Comparison of ENCODE assay signal across 8 mouse cellular contexts in genomic region chr11:5062326-5062725, GRCm38 (mm10). TPM values are rescaled to one million over a fixed set of nuclear protein-coding genes. Genes with fewer than 3 reads are reported as not detected.
DNase-seq lines count a peak whose midpoint lies in the region; ATAC-seq and TF ChIP-seq lines count a peak whose summit lies in the region.

No protein-coding gene starts in this region.

- H3K27me3 ChIP-seq in embryonic facial prominence, embryonic 15.5 days, result peaks cover 66% of the 10 kb centered on the region
- H3K27me3 ChIP-seq in limb, embryonic 11.5 days (ENCODE audit: control insufficient read depth, insufficient read depth, low read length), result peaks cover 73% of the 10 kb centered on the region

- H3K9me3 ChIP-seq in embryonic facial prominence, embryonic 15.5 days (replicated peaks), result no peaks in the 10 kb centered on the region
- no peaks in the 10 kb centered on the region for H3K9me3 ChIP-seq in limb, embryonic 11.5 days (ENCODE audit: control insufficient read depth, low read length)

- peak overlapping the region; percentile 92 for H3K4me3 ChIP-seq in layer of hippocampus, adult 2 months
- peak overlapping the region; percentile 33 for H3K4me3 ChIP-seq in embryonic facial prominence, embryonic 15.5 days (replicated peaks)
- peak overlapping the region; percentile 29 for H3K4me3 ChIP-seq in limb, embryonic 11.5 days (ENCODE audit: low read depth, low read length)
- H3K4me3 ChIP-seq in olfactory bulb, adult 2 months (ENCODE audit: insufficient read depth, low read depth, low read length), result peak overlapping the region; percentile 41

- no peak for ATAC-seq in embryonic facial prominence, embryonic 15.5 days (ENCODE audit: insufficient number of reproducible peaks, low FRiP score, low TSS enrichment, low read depth)
- no peak for ATAC-seq in limb, embryonic 11.5 days (ENCODE audit: insufficient number of reproducible peaks, low FRiP score, low TSS enrichment, low read depth)

- H3K4me2 ChIP-seq in embryonic facial prominence, embryonic 15.5 days (replicated peaks), result peak overlapping the region; percentile 75
- H3K4me2 ChIP-seq in limb, embryonic 11.5 days (ENCODE audit: low read depth, severe bottlenecking), result peak overlapping the region; percentile 80

- no peak for TF ChIP-seq POLR2A in olfactory bulb, adult 2 months (IDR thresholded peaks at IDR 0.05; ENCODE audit: insufficient read depth, low read depth, low read length)

- TF ChIP-seq CTCF in layer of hippocampus, adult 2 months (conservative IDR thresholded peaks at IDR 0.05), result no peak
- no peak for TF ChIP-seq CTCF in olfactory bulb, adult 2 months (IDR thresholded peaks at IDR 0.05; ENCODE audit: insufficient read depth, low read depth, low read length)

- intact Hi-C loops in left cerebral cortex, postnatal 36 days (cut with DNase I), result loop anchor here (2.0 kb wide), 1 partner anchor 48 kb away; no protein-coding TSS in a partner anchor

- peaks cover 69% of the 10 kb centered on the region for H3K4me1 ChIP-seq in embryonic facial prominence, embryonic 15.5 days
- H3K4me1 ChIP-seq in limb, embryonic 11.5 days (ENCODE audit: control insufficient read depth, insufficient read depth, low read length), result peaks cover 47% of the 10 kb centered on the region
- H3K4me1 ChIP-seq in olfactory bulb, adult 2 months (ENCODE audit: control insufficient read depth, insufficient read depth, low read length), result peaks cover 64% of the 10 kb centered on the region

- H3K9ac ChIP-seq in embryonic facial prominence, embryonic 15.5 days, result 0 out of 2 replicates have a peak overlapping the region, but pooled peaks have one; percentile 1
- H3K9ac ChIP-seq in limb, embryonic 11.5 days (ENCODE audit: low read length), result 0 out of 2 replicates have a peak overlapping the region, but pooled peaks have one; percentile 13

- no peak for DNase-seq in layer of hippocampus, adult 2 months (ENCODE audit: low spot score in 2 of 2)
- no peak for DNase-seq in layer of hippocampus, postnatal 36 days
- no peak for DNase-seq in limb, embryonic 11.5 days (ENCODE audit: low spot score)
- DNase-seq in left cerebral cortex, postnatal 36 days (ENCODE audit: low spot score in 2 of 2), result no peak
- DNase-seq in frontal cortex, adult 2 months (ENCODE audit: extremely low spot score in 1 of 2, low spot score in 1 of 2), result no peak
- DNase-seq in thymus, postnatal 36 days, result no peak

- WGBS in embryonic facial prominence, embryonic 15.5 days, result 25% methylated on average over 13 of the region's 13 CpGs
- 12% methylated on average over 13 of the region's 13 CpGs for WGBS in limb, embryonic 11.5 days
- WGBS in olfactory bulb, adult 2 months, result 35% methylated on average over 13 of the region's 13 CpGs

- peak overlapping the region; percentile 93 for H3K27ac ChIP-seq in layer of hippocampus, adult 2 months
- H3K27ac ChIP-seq in embryonic facial prominence, embryonic 15.5 days (replicated peaks), result no peak overlapping the region
- H3K27ac ChIP-seq in limb, embryonic 11.5 days (replicated peaks; ENCODE audit: low read depth, low read length), result no peak overlapping the region
- H3K27ac ChIP-seq in olfactory bulb, adult 2 months (ENCODE audit: insufficient read depth, low read depth, low read length), result peak overlapping the region; percentile 75

- no peaks in the 10 kb centered on the region for H3K36me3 ChIP-seq in embryonic facial prominence, embryonic 15.5 days
- no peaks in the 10 kb centered on the region for H3K36me3 ChIP-seq in limb, embryonic 11.5 days (ENCODE audit: control insufficient read depth, insufficient read depth, low read length)

RNA-seq across cellular contexts. Expression of gene Gas2l1, which starts 2.8 kb away (rescaled TPM):
- total RNA-seq in layer of hippocampus, adult 2 months (2021), result 10 to 100 TPM; 93.6 to 97.7 TPM
- total RNA-seq in layer of hippocampus, postnatal 36 days (2021), result 100 to 1,000 TPM in 1 of 2 experiments, 10 to 100 TPM in 1; 95.7 to 104 TPM
- polyA plus RNA-seq in embryonic facial prominence, embryonic 15.5 days (2015; fragmentation: Nextera tagmentation; extraction: Ambion mirVana), result 39.0 and 43.3 TPM in 2 replicates
- 30.3 and 34.2 TPM in 2 replicates for polyA plus RNA-seq in limb, embryonic 11.5 days (2014; fragmentation: Nextera tagmentation; extraction: Ambion mirVana)
- polyA plus RNA-seq in olfactory bulb, adult 2 months (2012; ENCODE audit: insufficient read depth, insufficient read length, low replicate concordance, missing spikeins), result not detected in 2 replicates
- total RNA-seq in left cerebral cortex, postnatal 36 days (2021), result 10 to 100 TPM; 82.7 to 98.5 TPM
- 89.1 and 98.7 TPM in 2 replicates for polyA plus RNA-seq in frontal cortex, adult 2 months (2012; rRNA removed)

RNA-seq across cellular contexts. Expression of gene Rasl10a, which starts 4.4 kb away (rescaled TPM):
- 10 to 100 TPM; 87.7 to 95.3 TPM for total RNA-seq in layer of hippocampus, adult 2 months (2021)
- total RNA-seq in layer of hippocampus, postnatal 36 days (2021), result 100 to 1,000 TPM in 1 of 2 experiments, 10 to 100 TPM in 1; 88.6 to 112 TPM
- polyA plus RNA-seq in embryonic facial prominence, embryonic 15.5 days (2015; fragmentation: Nextera tagmentation; extraction: Ambion mirVana), result 4.1 TPM in 2 replicates
- polyA plus RNA-seq in limb, embryonic 11.5 days (2014; fragmentation: Nextera tagmentation; extraction: Ambion mirVana), result 0.84 and 0.91 TPM in 2 replicates
- not detected in 2 replicates for polyA plus RNA-seq in olfactory bulb, adult 2 months (2012; ENCODE audit: insufficient read depth, insufficient read length, low replicate concordance, missing spikeins)
- 10 to 100 TPM; 72.2 to 77.6 TPM for total RNA-seq in left cerebral cortex, postnatal 36 days (2021)
- 78.9 and 79.5 TPM in 2 replicates for polyA plus RNA-seq in frontal cortex, adult 2 months (2012; rRNA removed)

RNA-seq across cellular contexts. Expression of gene Rhbdd3, which starts 36.4 kb away (rescaled TPM):
- total RNA-seq in layer of hippocampus, adult 2 months (2021), result 10 to 100 TPM; 19.7 to 19.8 TPM
- 10 to 100 TPM; 20.2 to 22.2 TPM for total RNA-seq in layer of hippocampus, postnatal 36 days (2021)
- polyA plus RNA-seq in embryonic facial prominence, embryonic 15.5 days (2015; fragmentation: Nextera tagmentation; extraction: Ambion mirVana), result 28.8 and 29.4 TPM in 2 replicates
- 19.3 and 20.5 TPM in 2 replicates for polyA plus RNA-seq in limb, embryonic 11.5 days (2014; fragmentation: Nextera tagmentation; extraction: Ambion mirVana)
- polyA plus RNA-seq in olfactory bulb, adult 2 months (2012; ENCODE audit: insufficient read depth, insufficient read length, low replicate concordance, missing spikeins), result not detected in 2 replicates
- 10 to 100 TPM; 22.2 to 26.2 TPM for total RNA-seq in left cerebral cortex, postnatal 36 days (2021)
- polyA plus RNA-seq in frontal cortex, adult 2 months (2012; rRNA removed), result 29.3 and 31.6 TPM in 2 replicates

RNA-seq across cellular contexts. Expression of gene Ewsr1, which starts 36.7 kb away (rescaled TPM):
- 100 to 1,000 TPM; 333 to 394 TPM for total RNA-seq in layer of hippocampus, adult 2 months (2021)
- 100 to 1,000 TPM; 319 to 373 TPM for total RNA-seq in layer of hippocampus, postnatal 36 days (2021)
- 691 and 729 TPM in 2 replicates for polyA plus RNA-seq in embryonic facial prominence, embryonic 15.5 days (2015; fragmentation: Nextera tagmentation; extraction: Ambion mirVana)
- polyA plus RNA-seq in limb, embryonic 11.5 days (2014; fragmentation: Nextera tagmentation; extraction: Ambion mirVana), result 497 and 511 TPM in 2 replicates
- polyA plus RNA-seq in olfactory bulb, adult 2 months (2012; ENCODE audit: insufficient read depth, insufficient read length, low replicate concordance, missing spikeins), result 1,053 and 1,293 TPM in 2 replicates
- total RNA-seq in left cerebral cortex, postnatal 36 days (2021), result 100 to 1,000 TPM; 222 to 343 TPM
- polyA plus RNA-seq in frontal cortex, adult 2 months (2012; rRNA removed), result 513 and 799 TPM in 2 replicates

Comparison
In these comparisons a context has a peak if more than half of its experiments do, and no peak if none do; other contexts are left out.
1. H3K27ac ChIP-seq: peak in layer of hippocampus, adult 2 months (single experiment) and olfactory bulb, adult 2 months (single experiment); none in embryonic facial prominence, embryonic 15.5 days (single experiment) and limb, embryonic 11.5 days (single experiment).
2. H3K4me3 ChIP-seq: peak in every context shown above with its lines; median percentile 92 in layer of hippocampus, adult 2 months; 41 in olfactory bulb, adult 2 months; 33 in embryonic facial prominence, embryonic 15.5 days; 29 in limb, embryonic 11.5 days.
3. RNA of gene Rasl10a, which starts 4.4 kb away (polyA plus RNA-seq): 78.9 to 79.5 TPM in frontal cortex, adult 2 months; 4.1 TPM in embryonic facial prominence, embryonic 15.5 days, 0.84 to 0.91 TPM in limb, embryonic 11.5 days and not detected in olfactory bulb, adult 2 months; every median in the first group is over 10 times any median in the second.